Mouse (Mus musculus): Measurements from ENCODE around the gene Ahnak.

GRCm38 (mm10) chr19:8993625-8993912, 4.5 kb downstream of the Ahnak start:
- TF ChIP-seq POLR2A (IDR thresholded peaks at IDR 0.05; ENCODE audit: extremely low read depth, insufficient read depth, low read length) (no peak), CTCF (IDR thresholded peaks at IDR 0.05; ENCODE audit: low read depth, low read length) (no peak)
